Mouse (Mus musculus) lung, postnatal 36 days (tissue): ENCODE results near the gene Ncstn.

ENCODE experiments used
- DNase-seq: peaks from one replicate; pipeline ENCODE4 v3.0.0; 2022; ENCODE audit warnings: mixed read lengths

The Ncstn gene

GRCm38 (mm10) chr1:172026201-172026901, 56.2 kb downstream of the Ncstn start:
- DNase-seq: no peak

GRCm38 (mm10) chr1:172025201-172025904, 57.2 kb downstream of the Ncstn start:
- no peak for DNase-seq

- no peak for DNase-seq
Measured at GRCm38 (mm10) chr1:172024140-172024895, 58.3 kb downstream of the Ncstn start.

GRCm38 (mm10) chr1:172019863-172020521, 62.6 kb downstream of the Ncstn start:
- no peak for DNase-seq

- no peak for DNase-seq
Measured at GRCm38 (mm10) chr1:172019339-172019738, 63.3 kb downstream of the Ncstn start.

GRCm38 (mm10) chr1:172018336-172019311, 64.0 kb downstream of the Ncstn start:
- no peak for DNase-seq

- DNase-seq: no peak
Measured at GRCm38 (mm10) chr1:172017517-172018070, 65.0 kb downstream of the Ncstn start.

- DNase-seq: no peak
Measured at GRCm38 (mm10) chr1:172016660-172017516, 65.7 kb downstream of the Ncstn start.

- no peak for DNase-seq
Measured at GRCm38 (mm10) chr1:172016031-172016430, 66.6 kb downstream of the Ncstn start.
